Mouse (Mus musculus) right cerebral cortex, postnatal 10 days (tissue): Measurements from ENCODE around the gene Hils1.

ENCODE experiments used
- DNase-seq, 2 experiments: peaks; one replicate each; pipeline ENCODE4 v3.0.0; 2021; ENCODE audit warnings: low spot score in 2 of 2

Gene Hils1

GRCm38 (mm10) chr11:94967419-94967818 is at the start of gene Hils1:
Gene Hils1 (plus strand): TSS chr11:94967593.
- no peak for DNase-seq

- DNase-seq: no peak
Observed at GRCm38 (mm10) chr11:94917717-94918116, 49.7 kb upstream of the Hils1 start.

GRCm38 (mm10) chr11:94920996-94921401 is 46.4 kb upstream of the Hils1 start:
- DNase-seq: no peak

GRCm38 (mm10) chr11:94924977-94925376 is 42.4 kb upstream of the Hils1 start:
- DNase-seq: no peak

- DNase-seq: no peak
Observed at GRCm38 (mm10) chr11:94926431-94926830, 41.0 kb upstream of the Hils1 start.

- no peak for DNase-seq
Observed at GRCm38 (mm10) chr11:94927771-94928291, 39.6 kb upstream of the Hils1 start.

GRCm38 (mm10) chr11:94928820-94929219 is 38.6 kb upstream of the Hils1 start:
- peak; percentile 49 to 53 for DNase-seq

GRCm38 (mm10) chr11:94929599-94929998 is 37.8 kb upstream of the Hils1 start:
- DNase-seq: no peak

GRCm38 (mm10) chr11:94930151-94930550 is 37.2 kb upstream of the Hils1 start:
- no peak for DNase-seq

- DNase-seq: no peak
Observed at GRCm38 (mm10) chr11:94933584-94933983, 33.8 kb upstream of the Hils1 start.

GRCm38 (mm10) chr11:94934526-94934925 is 32.9 kb upstream of the Hils1 start:
- DNase-seq: no peak

- DNase-seq: no peak
Observed at GRCm38 (mm10) chr11:94936045-94936444, 31.3 kb upstream of the Hils1 start, which contains the start of gene Col1a1. Gene Col1a1 (plus strand): TSS chr11:94936224.

GRCm38 (mm10) chr11:94936851-94937295 is 30.5 kb upstream of the Hils1 start:
- peak; percentile 87 to 91 for DNase-seq

- peak; percentile 87 to 89 for DNase-seq
Observed at GRCm38 (mm10) chr11:94937335-94937781, 30.0 kb upstream of the Hils1 start.

GRCm38 (mm10) chr11:94937787-94938186 is 29.6 kb upstream of the Hils1 start:
- no peak for DNase-seq

- DNase-seq: no peak
Observed at GRCm38 (mm10) chr11:94938296-94938695, 29.1 kb upstream of the Hils1 start.

GRCm38 (mm10) chr11:94939280-94939679 is 28.1 kb upstream of the Hils1 start:
- peak; percentile 71 to 87 for DNase-seq

GRCm38 (mm10) chr11:94941121-94941520 is 26.3 kb upstream of the Hils1 start:
- DNase-seq: no peak

GRCm38 (mm10) chr11:94941776-94942175 is 25.6 kb upstream of the Hils1 start:
- no peak for DNase-seq

- no peak for DNase-seq
Observed at GRCm38 (mm10) chr11:94942282-94943023, 24.9 kb upstream of the Hils1 start.

GRCm38 (mm10) chr11:94943054-94943453 is 24.3 kb upstream of the Hils1 start:
- no peak for DNase-seq

- no peak for DNase-seq
Observed at GRCm38 (mm10) chr11:94944295-94944694, 23.1 kb upstream of the Hils1 start.

GRCm38 (mm10) chr11:94945236-94945635 is 22.2 kb upstream of the Hils1 start:
- no peak for DNase-seq
